Mouse (Mus musculus): ENCODE data around the gene Nars2.

- TF ChIP-seq CTCF (conservative IDR thresholded peaks at IDR 0.05 in 1 of 2, IDR thresholded peaks at IDR 0.05 in 1 of 2; ENCODE audit: low read depth in 2 of 2, low read length in 2 of 2) (no peak), RCOR1 (conservative IDR thresholded peaks at IDR 0.05; ENCODE audit: low read depth, low read length) (no peak), POLR2A (IDR thresholded peaks at IDR 0.05; ENCODE audit: low read depth, low read length) (no peak), PAX5 (IDR thresholded peaks at IDR 0.05; ENCODE audit: low read length) (no peak), CHD2 (IDR thresholded peaks at IDR 0.05; ENCODE audit: low read length) (no peak), NRF1 (IDR thresholded peaks at IDR 0.05; ENCODE audit: low read depth, low read length) (no peak), ZC3H11A (IDR thresholded peaks at IDR 0.05; ENCODE audit: low read depth, low read length) (no peak), ZNF384 (IDR thresholded peaks at IDR 0.05; ENCODE audit: low read depth, low read length) (no peak), ELF1 (IDR thresholded peaks at IDR 0.05; ENCODE audit: low read depth, low read length) (no peak)
Measured at GRCm38 (mm10) chr7:96983660-96984347, 32.5 kb downstream of the Nars2 start.

Data from CH12.LX (cell line).